Mouse (Mus musculus) C2C12 (cell line): Measurements from ENCODE around the gene Hnrnpl. TPM values are rescaled to one million over a fixed set of nuclear protein-coding genes. Genes with fewer than 3 reads are reported as not detected.

ENCODE experiments used
- H3K27me3 ChIP-seq: one replicate; pipeline ENCODE4 v1.6.1; 2011; ENCODE audit not compliant: control insufficient read depth, insufficient read depth, insufficient read length
- H3K36me3 ChIP-seq: one replicate; pipeline ENCODE4 v1.6.1; 2011; ENCODE audit not compliant: control insufficient read depth, insufficient read depth
- H3K4me3 ChIP-seq: one replicate; pipeline ENCODE4 v1.5.1; 2011; ENCODE audit warnings: mild to moderate bottlenecking, control low read depth; ENCODE audit not compliant: poor library complexity, insufficient read depth, severe bottlenecking
- H3K79me2 ChIP-seq: one replicate; pipeline ENCODE4 v1.6.1; 2011; ENCODE audit not compliant: control insufficient read depth, insufficient read depth
- H3K79me3 ChIP-seq: one replicate; pipeline ENCODE4 v1.6.1; 2011; ENCODE audit warnings: low read depth, control low read depth
- H3ac ChIP-seq: one replicate; pipeline ENCODE3; 2011; ENCODE audit warnings: low read depth; ENCODE audit not compliant: control insufficient read depth, insufficient read length
- CEBPB ChIP-seq: IDR thresholded peaks from one replicate; pipeline ENCODE4 v1.6.1; 2011; ENCODE audit warnings: low read depth, mild to moderate bottlenecking, control low read depth, moderate library complexity
- CTCF ChIP-seq: IDR thresholded peaks from one replicate; pipeline ENCODE4 v1.5.1; 2011; ENCODE audit not compliant: control insufficient read depth, insufficient read depth, insufficient read length
- FOSL1 ChIP-seq: IDR thresholded peaks from one replicate; pipeline ENCODE4 v1.8.0; 2011; ENCODE audit warnings: mild to moderate bottlenecking, low read length; ENCODE audit not compliant: poor library complexity, insufficient read depth, severe bottlenecking
- MAX ChIP-seq: IDR thresholded peaks from one replicate; pipeline ENCODE4 v1.6.1; 2011; ENCODE audit warnings: mild to moderate bottlenecking, control low read depth
- MYOD1 ChIP-seq: IDR thresholded peaks from one replicate; pipeline ENCODE4 v1.6.1; 2011; ENCODE audit warnings: low read depth; ENCODE audit not compliant: control insufficient read depth, insufficient read length
- MYOG ChIP-seq: IDR thresholded peaks from one replicate; pipeline ENCODE4 v1.6.1; 2011; ENCODE audit not compliant: control insufficient read depth, insufficient read length; ENCODE audit errors: extremely low read depth
- USF1 ChIP-seq: IDR thresholded peaks from one replicate; pipeline ENCODE4 v1.6.1; 2011; ENCODE audit warnings: low read depth, mild to moderate bottlenecking, control low read depth, moderate library complexity
- polyA plus RNA-seq: library from polyadenylated mRNA; unstranded; fragments of >200 nt; fragmentation: generic; extraction: Trizol; gene quantifications from one replicate; pipeline ENCODE4 v1.2.1, GENCODE M21; 2012; ENCODE audit warnings: missing spikeins

The Hnrnpl gene
- polyA plus RNA-seq, 1 experiment = 303 TPM

- no peak for TF ChIP-seq MYOG
- TF ChIP-seq MAX = no peak
- no peak for TF ChIP-seq CTCF
- TF ChIP-seq USF1 = no peak
- TF ChIP-seq FOSL1 = no peak
- Histone ChIP-seq H3K79me2 (no peaks in the 10 kb centered on the region), H3K27me3 (no peaks in the 10 kb centered on the region), H3K79me3 (no peaks in the 10 kb centered on the region), H3K36me3 (no peaks in the 10 kb centered on the region), H3ac (no peak overlapping the region), H3K4me3 (no peak overlapping the region)
These were observed 16.6 kb upstream of the Hnrnpl start for GRCm38 (mm10) chr7:28791706-28792105.

GRCm38 (mm10) chr7:28792391-28793185 is 15.8 kb upstream of the Hnrnpl start:
- Histone ChIP-seq H3ac (no peak overlapping the region), H3K27me3 (no peaks in the 10 kb centered on the region), H3K4me3 (no peak overlapping the region), H3K79me3 (no peaks in the 10 kb centered on the region), H3K36me3 (no peaks in the 10 kb centered on the region), H3K79me2 (no peaks in the 10 kb centered on the region)
- TF ChIP-seq MYOG (no peak), CTCF (no peak)

- no peak overlapping the region for H3K4me3 ChIP-seq
- TF ChIP-seq MYOG (no peak), CTCF (no peak), FOSL1 (no peak), USF1 (no peak), CEBPB (no peak), MYOD1 (no peak)
- no peaks in the 10 kb centered on the region for H3K36me3 ChIP-seq
- no peaks in the 10 kb centered on the region for H3K79me3 ChIP-seq
- no peak overlapping the region for H3ac ChIP-seq
- H3K79me2 ChIP-seq = no peaks in the 10 kb centered on the region
- H3K27me3 ChIP-seq = no peaks in the 10 kb centered on the region
These were observed 14.5 kb upstream of the Hnrnpl start for GRCm38 (mm10) chr7:28793834-28794233.

- Histone ChIP-seq H3ac (no peak overlapping the region), H3K4me3 (no peak overlapping the region), H3K79me2 (no peaks in the 10 kb centered on the region), H3K27me3 (no peaks in the 10 kb centered on the region), H3K79me3 (no peaks in the 10 kb centered on the region), H3K36me3 (no peaks in the 10 kb centered on the region)
- TF ChIP-seq USF1 = no peak
- TF ChIP-seq CTCF = no peak
- TF ChIP-seq CEBPB = no peak
- TF ChIP-seq FOSL1 = no peak
- TF ChIP-seq MYOG = no peak
- no peak for TF ChIP-seq MYOD1
- no peak for TF ChIP-seq MAX
These were observed 13.8 kb upstream of the Hnrnpl start for GRCm38 (mm10) chr7:28794496-28794895.

- no peak overlapping the region for H3ac ChIP-seq
- no peak overlapping the region for H3K4me3 ChIP-seq
- no peak for TF ChIP-seq MAX
- no peaks in the 10 kb centered on the region for H3K79me3 ChIP-seq
- H3K27me3 ChIP-seq = no peaks in the 10 kb centered on the region
- H3K36me3 ChIP-seq = no peaks in the 10 kb centered on the region
- H3K79me2 ChIP-seq = no peaks in the 10 kb centered on the region
These were observed 12.5 kb upstream of the Hnrnpl start for GRCm38 (mm10) chr7:28795832-28796231.

GRCm38 (mm10) chr7:28796562-28796975 is 11.8 kb upstream of the Hnrnpl start:
- Histone ChIP-seq H3ac (no peak overlapping the region), H3K27me3 (no peaks in the 10 kb centered on the region), H3K36me3 (no peaks in the 10 kb centered on the region), H3K4me3 (no peak overlapping the region), H3K79me2 (no peaks in the 10 kb centered on the region), H3K79me3 (no peaks in the 10 kb centered on the region)
- TF ChIP-seq MAX = no peak
- no peak for TF ChIP-seq MYOD1
- peak; percentile 97 for TF ChIP-seq CTCF
- no peak for TF ChIP-seq CEBPB
